Mouse (Mus musculus) small intestine, adult 2 months (tissue): ENCODE measurements around the gene Gc.

ENCODE experiments used
- CTCF ChIP-seq: fragments of 200-500 bp; IDR thresholded peaks from 2 replicates; pipeline ENCODE4 v1.5.1; 2012; ENCODE audit warnings: low read depth, mild to moderate bottlenecking, control low read depth, inconsistent platforms, low read length, moderate library complexity, mixed read lengths; ENCODE audit not compliant: insufficient replicate concordance, insufficient read length; ENCODE audit errors: extremely low read depth
- POLR2A ChIP-seq: fragments of 200-500 bp; IDR thresholded peaks from 2 replicates; pipeline ENCODE4 v1.6.1; 2012; ENCODE audit warnings: low read depth, mild to moderate bottlenecking, control low read depth, inconsistent platforms, low read length, moderate library complexity

DNA sequence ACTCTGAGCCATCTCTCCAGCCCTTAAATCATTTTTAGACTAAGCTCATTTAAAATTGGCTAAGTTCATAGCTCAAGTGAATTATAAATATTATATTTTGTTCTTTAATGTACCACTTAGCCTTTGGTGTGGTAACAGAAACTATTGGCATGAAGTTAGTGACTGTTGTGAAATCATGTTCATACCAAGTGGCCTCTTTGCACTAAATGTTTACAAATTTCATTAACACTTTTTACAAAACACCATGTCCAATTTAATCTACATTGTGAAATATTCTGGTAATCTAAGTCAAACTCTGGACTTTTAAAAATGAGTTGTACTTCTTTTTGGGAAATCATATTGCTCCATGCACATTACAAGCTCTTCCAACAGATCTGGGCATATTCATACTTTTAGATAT is 6.9 kb downstream of the Gc start:
- TF ChIP-seq CTCF (no peak), POLR2A (no peak)
